Mouse (Mus musculus) small intestine, adult 2 months (tissue): ENCODE results near the gene Scml4.

Experiments used
- CTCF ChIP-seq: fragments of 200-500 bp; IDR thresholded peaks from 2 replicates; pipeline ENCODE4 v1.5.1; 2012; ENCODE audit warnings: low read depth, mild to moderate bottlenecking, control low read depth, inconsistent platforms, low read length, moderate library complexity, mixed read lengths; ENCODE audit not compliant: insufficient replicate concordance, insufficient read length; ENCODE audit errors: extremely low read depth
- POLR2A ChIP-seq: fragments of 200-500 bp; IDR thresholded peaks from 2 replicates; pipeline ENCODE4 v1.6.1; 2012; ENCODE audit warnings: low read depth, mild to moderate bottlenecking, control low read depth, inconsistent platforms, low read length, moderate library complexity

- TF ChIP-seq POLR2A (no peak), CTCF (no peak)
These were observed 91.9 kb downstream of the Scml4 start for GRCm38 (mm10) chr10:42952046-42952420.
